Mouse (Mus musculus) heart, postnatal 4 days (tissue): ENCODE measurements at regions not wholly inside any gene's neighbourhood (a gene's known extent, or its start where the extent isn't known, plus 50 kb on each side); places are given as distances from the start of the nearest gene placed in this dataset.

Experiments used
- DNase-seq: peaks from one replicate; pipeline ENCODE4 v3.0.0; 2021

GRCm38 (mm10) chr7:66593619-66594018, 95.8 kb downstream of the Asb7 start:
- DNase-seq = no peak

GRCm38 (mm10) chr7:66591594-66592290, 97.7 kb downstream of the Asb7 start:
- no peak for DNase-seq

- DNase-seq = no peak
Observed at GRCm38 (mm10) chr7:66586511-66586910, 102.9 kb downstream of the Asb7 start.

DNA sequence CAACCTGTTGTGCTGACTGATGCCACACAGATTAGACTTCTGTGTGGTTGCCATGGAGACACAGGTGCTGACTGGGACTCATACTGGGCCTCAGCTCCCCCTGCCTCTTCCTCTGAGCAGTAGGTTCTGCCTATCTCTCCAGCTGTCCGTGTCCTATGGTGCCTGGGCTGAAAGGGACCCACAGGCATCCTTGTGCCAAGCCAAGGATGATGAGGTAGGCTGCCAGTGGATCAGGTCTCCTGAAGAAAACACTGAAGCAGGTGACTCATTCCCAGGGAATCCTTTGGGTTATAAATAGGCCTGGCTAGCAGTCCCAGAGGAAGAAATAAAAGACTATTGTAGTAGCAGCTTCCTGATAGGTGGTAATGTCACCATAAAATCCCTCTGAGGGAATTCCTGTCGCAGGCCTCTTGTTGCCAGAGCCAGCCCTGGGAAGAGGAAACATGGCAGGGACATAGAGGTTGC, 108.7 kb downstream of the Asb7 start:
- DNase-seq = no peak

DNA sequence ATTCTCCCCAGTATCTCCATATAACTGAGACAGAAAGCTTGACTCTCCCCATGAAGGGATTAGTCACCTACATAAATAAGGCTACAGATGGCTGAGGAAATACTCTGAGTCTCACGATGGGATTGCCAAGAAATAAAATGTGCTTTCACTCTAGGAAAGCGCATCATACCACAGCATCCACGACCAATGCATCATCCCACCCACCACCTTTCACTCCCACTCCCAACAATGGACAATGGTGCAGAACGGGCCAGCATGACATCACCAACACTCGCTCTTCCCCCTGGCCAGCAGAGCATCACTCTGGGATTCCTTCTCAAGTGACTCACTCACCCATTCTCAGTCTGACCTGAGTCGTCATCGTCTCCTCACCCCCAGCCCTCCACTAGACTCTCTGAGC, 113.1 kb downstream of the Asb7 start:
- no peak for DNase-seq

- DNase-seq = peak; percentile 18
Observed at GRCm38 (mm10) chr7:66571451-66571850, 117.9 kb downstream of the Asb7 start.

DNA sequence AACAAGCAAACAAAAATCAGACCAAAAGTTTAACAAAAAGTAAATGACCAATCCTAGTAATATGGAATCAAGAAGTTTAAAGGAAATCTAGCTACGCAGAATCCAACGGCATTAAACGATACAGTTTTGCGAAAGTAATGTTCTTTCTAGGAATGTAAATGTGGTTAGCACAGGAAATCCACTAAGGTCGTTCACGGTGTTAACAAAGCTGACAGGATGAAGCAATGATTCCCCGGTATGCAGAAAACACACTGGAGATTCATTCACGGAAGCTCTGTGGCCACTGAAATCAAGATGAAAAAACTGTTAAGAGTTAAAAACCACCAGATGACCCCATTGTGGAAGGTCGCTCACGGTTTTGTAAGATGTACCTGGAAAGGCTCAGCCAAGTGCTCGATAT, 120.4 kb upstream of the Aldh1a3 start:
- no peak for DNase-seq

DNA sequence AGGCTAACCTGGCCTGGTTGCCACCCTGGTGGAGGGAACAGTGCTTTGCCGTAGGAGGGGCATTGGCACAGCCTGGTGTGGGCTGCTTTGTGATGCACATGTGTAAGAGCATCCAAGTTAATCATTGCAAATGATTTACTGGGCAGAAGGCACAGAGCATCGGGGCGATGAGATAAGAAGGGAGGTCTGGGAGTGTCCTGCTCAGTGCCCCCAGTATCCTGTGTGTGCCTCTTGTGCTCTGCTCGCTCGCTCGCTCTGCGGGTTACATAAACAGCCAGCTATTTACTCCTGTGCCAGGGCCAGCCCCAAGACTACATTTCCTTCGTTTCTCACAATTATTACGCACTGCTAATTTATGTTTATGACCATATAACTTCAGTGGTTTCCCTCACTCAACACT, 117.9 kb upstream of the Aldh1a3 start:
- no peak for DNase-seq

DNA sequence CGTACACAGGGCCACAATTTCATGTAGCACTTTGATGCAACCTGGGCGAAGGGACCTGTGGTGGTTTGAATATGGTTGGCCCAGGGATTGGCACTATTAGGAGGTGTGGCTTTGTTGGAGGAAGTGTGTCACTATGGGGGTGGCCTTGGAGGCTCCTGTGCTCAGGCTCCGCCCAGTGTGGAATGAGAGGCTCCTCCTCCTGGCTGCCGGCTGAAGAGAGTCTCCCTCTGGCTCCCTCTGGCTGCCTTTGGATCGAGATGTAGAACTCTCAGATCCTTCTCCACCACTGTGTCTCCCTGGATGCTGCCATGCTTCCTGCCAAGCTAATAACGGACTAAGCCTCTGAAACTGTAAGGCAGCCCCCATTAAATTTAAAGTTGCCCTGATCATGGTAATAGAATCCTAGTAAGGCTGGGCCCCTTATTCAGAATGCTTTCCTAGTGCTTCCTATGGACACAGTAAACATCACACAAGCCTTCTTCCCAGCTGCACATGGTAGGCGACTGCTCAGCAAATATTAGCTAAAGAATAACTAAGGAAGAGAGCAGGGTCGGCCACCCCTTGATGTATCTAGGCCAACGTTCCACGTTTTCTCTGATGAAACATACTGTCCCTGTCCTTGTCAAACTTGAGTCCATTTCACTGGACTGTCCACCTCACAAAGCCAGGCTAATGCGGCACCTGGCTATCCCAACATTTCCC, 117.2 kb upstream of the Aldh1a3 start:
- no peak for DNase-seq

GRCm38 (mm10) chr7:66532596-66532995, 105.3 kb upstream of the Aldh1a3 start:
- DNase-seq = no peak

- no peak for DNase-seq
Observed at GRCm38 (mm10) chr7:66532048-66532447, 104.7 kb upstream of the Aldh1a3 start.

- no peak for DNase-seq
Observed at GRCm38 (mm10) chr7:66531111-66531510, 103.8 kb upstream of the Aldh1a3 start.

GRCm38 (mm10) chr7:66528881-66529280, 101.6 kb upstream of the Aldh1a3 start:
- peak; percentile 77 for DNase-seq

- no peak for DNase-seq
Observed at GRCm38 (mm10) chr7:66523959-66524358, 96.6 kb upstream of the Aldh1a3 start.

DNA sequence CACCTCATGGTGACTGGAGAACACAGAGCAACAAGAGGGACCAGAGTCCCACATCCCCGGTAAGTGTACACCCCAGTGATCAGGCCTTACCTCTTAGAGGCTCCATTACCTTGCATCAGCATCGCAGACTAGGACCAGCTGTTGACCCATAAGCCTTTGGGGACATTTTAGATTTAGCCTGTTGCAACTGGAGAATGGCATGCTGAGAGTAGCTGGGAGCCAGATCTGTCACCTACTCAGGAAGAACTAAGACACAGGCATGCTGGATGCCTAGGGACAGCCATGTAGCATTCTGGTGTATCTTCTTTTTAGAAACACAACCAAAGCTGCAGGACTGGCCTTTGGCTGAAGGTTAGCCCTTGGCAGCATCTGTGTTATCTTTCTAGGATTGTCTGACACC, 94.2 kb upstream of the Aldh1a3 start:
- no peak for DNase-seq

DNA sequence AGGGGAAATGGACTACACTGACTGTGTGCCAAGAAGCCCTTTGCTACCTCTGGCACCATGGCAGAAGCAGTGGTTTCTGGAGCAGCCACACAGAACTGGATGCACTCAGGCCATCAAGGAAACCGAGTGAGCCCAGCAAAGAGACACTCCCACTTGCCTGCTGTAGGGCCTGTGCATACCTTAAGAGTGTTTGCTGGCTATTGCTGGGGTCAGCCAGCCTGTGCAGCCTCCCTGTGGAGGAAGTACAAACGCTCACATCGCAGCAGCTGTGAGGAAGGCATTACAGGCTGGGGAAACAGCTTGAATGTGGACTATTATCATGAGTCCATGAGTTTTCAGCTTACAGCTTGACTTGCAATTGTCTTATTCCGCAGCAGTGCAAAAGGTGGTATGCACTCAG, 88.8 kb upstream of the Aldh1a3 start:
- no peak for DNase-seq

GRCm38 (mm10) chr7:66513411-66513810, 86.1 kb upstream of the Aldh1a3 start:
- no peak for DNase-seq

DNA sequence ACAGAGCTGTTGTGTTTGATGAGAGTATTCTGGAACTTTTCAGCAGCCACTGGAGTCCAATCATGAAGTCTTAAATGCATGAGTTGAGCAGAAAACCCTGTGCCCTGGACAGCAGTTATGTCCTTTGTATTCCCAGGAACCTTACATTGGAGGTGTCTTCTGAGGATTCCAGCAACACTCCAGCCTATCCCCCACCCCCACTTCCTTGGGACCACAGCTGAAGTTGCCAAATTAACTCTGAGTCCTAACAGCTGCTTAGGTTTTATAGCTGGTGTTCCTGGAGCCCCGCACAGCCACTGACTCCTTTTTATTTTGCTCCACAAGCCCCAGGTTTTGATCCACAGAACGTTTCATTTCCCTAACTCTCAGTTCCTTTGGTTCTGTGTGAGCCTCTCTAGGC, 78.4 kb upstream of the Aldh1a3 start:
- no peak for DNase-seq

- no peak for DNase-seq
Observed at GRCm38 (mm10) chr7:66504519-66504918, 77.2 kb upstream of the Aldh1a3 start.

GRCm38 (mm10) chr7:66501425-66501824, 74.1 kb upstream of the Aldh1a3 start:
- DNase-seq = no peak

- DNase-seq = peak; percentile 13
Observed at GRCm38 (mm10) chr7:66497480-66497879, 70.2 kb upstream of the Aldh1a3 start.

- DNase-seq = no peak
Observed at GRCm38 (mm10) chr7:66493216-66493885, 66.0 kb upstream of the Aldh1a3 start.

- DNase-seq = peak; percentile 46
Observed at GRCm38 (mm10) chr7:66492748-66493147, 65.4 kb upstream of the Aldh1a3 start.

- DNase-seq = no peak
Observed at GRCm38 (mm10) chr7:66491501-66491900, 64.2 kb upstream of the Aldh1a3 start.
